Mouse (Mus musculus) midbrain, embryonic 16.5 days (tissue): ENCODE measurements around the gene Ccm2l. TPM values are rescaled to one million over a fixed set of nuclear protein-coding genes. Genes with fewer than 3 reads are reported as not detected.
A peak's percentile ranks its signal among the peaks of the same experiment; 100 is the strongest.

Experiments
- ATAC-seq: fragments of 200-750 bp; cut with Nextera tagmentation; 2 replicates; pipeline ENCODE4 v1.8.0; 2017; ENCODE audit warnings: moderate TSS enrichment
- H3K27ac ChIP-seq: fragments of 300-500 bp; sonication (generic); 2 replicates; pipeline ENCODE4 v1.5.1; 2014; ENCODE audit warnings: mild to moderate bottlenecking, low read length, mixed read lengths
- H3K27me3 ChIP-seq: fragments of 300-500 bp; sonication (generic); 2 replicates; pipeline ENCODE4 v1.6.1; 2014; ENCODE audit warnings: low read depth, low read length, mixed read lengths; ENCODE audit not compliant: control insufficient read depth, insufficient read depth
- H3K36me3 ChIP-seq: fragments of 300-500 bp; sonication (generic); 2 replicates; pipeline ENCODE4 v1.6.1; 2014; ENCODE audit warnings: mild to moderate bottlenecking, low read length, moderate library complexity, mixed read lengths; ENCODE audit not compliant: control insufficient read depth, insufficient read depth
- H3K4me1 ChIP-seq: fragments of 300-500 bp; sonication (generic); 2 replicates; pipeline ENCODE4 v1.6.1; 2014; ENCODE audit warnings: mild to moderate bottlenecking, low read length, mixed read lengths; ENCODE audit not compliant: control insufficient read depth, insufficient read depth
- H3K4me2 ChIP-seq: fragments of 300-500 bp; sonication (generic); 2 replicates; pipeline ENCODE4 v1.6.1; 2014; ENCODE audit warnings: mild to moderate bottlenecking, low read length, mixed read lengths
- H3K4me3 ChIP-seq: fragments of 300-500 bp; sonication (generic); 2 replicates; pipeline ENCODE4 v1.5.1; 2014; ENCODE audit warnings: low read depth, mild to moderate bottlenecking, low read length, moderate library complexity, mixed read lengths
- H3K9ac ChIP-seq: fragments of 300-500 bp; sonication (generic); 2 replicates; pipeline ENCODE4 v1.6.1; 2014; ENCODE audit warnings: low read depth, low read length, mixed read lengths
- H3K9me3 ChIP-seq: fragments of 300-500 bp; sonication (generic); replicated peaks from 2 replicates; pipeline ENCODE4 v1.6.1; 2014; ENCODE audit warnings: mild to moderate bottlenecking, low read length, mixed read lengths; ENCODE audit not compliant: control insufficient read depth, poor library complexity, severe bottlenecking
- WGBS: fragments of 180-500 bp; shearing (Covaris S2); extraction: QIAGEN DNeasy Blood & Tissue Kit; methylation state at CpG from one replicate; pipeline ENCODE4 v1.1.7; 2014; 5-methylcytosine and 5-hydroxymethylcytosine counted together
- polyA plus RNA-seq: library from polyadenylated mRNA; unstranded; fragments of >200 nt; fragmentation: Nextera tagmentation; extraction: Ambion mirVana; gene quantifications from 2 replicates; pipeline ENCODE4 v1.2.1, GENCODE M21; 2015

Ccm2l gene
- polyA plus RNA-seq, 1 experiment from 2014 or later, result 1.2 TPM

GRCm38 (mm10) chr2:153090551-153091165 is 24.9 kb downstream of the Ccm2l start:
- Histone ChIP-seq H3K4me2 (no peak overlapping the region), H3K36me3 (no peaks in the 10 kb centered on the region), H3K27me3 (no peaks in the 10 kb centered on the region), H3K4me1 (no peaks in the 10 kb centered on the region), H3K4me3 (no peak overlapping the region), H3K27ac (no peak overlapping the region), H3K9me3 (no peaks in the 10 kb centered on the region), H3K9ac (no peak overlapping the region)
- ATAC-seq, result no peak
- 46% methylated on average over 10 of the region's 10 CpGs for WGBS

GRCm38 (mm10) chr2:153107046-153107766 is 41.5 kb downstream of the Ccm2l start:
- WGBS, result 39% methylated on average over 23 of the region's 23 CpGs
- Histone ChIP-seq H3K4me2 (peak overlapping the region; percentile 76), H3K27me3 (peaks cover 9% of the 10 kb centered on the region), H3K4me3 (no peak overlapping the region), H3K36me3 (no peaks in the 10 kb centered on the region), H3K9ac (no peak overlapping the region), H3K4me1 (peaks cover 11% of the 10 kb centered on the region), H3K27ac (no peak overlapping the region), H3K9me3 (no peaks in the 10 kb centered on the region)
- ATAC-seq, result no peak

GRCm38 (mm10) chr2:153107802-153108201 is 42.0 kb downstream of the Ccm2l start:
- Histone ChIP-seq H3K9me3 (no peaks in the 10 kb centered on the region), H3K4me1 (peaks cover 11% of the 10 kb centered on the region), H3K9ac (no peak overlapping the region), H3K4me3 (peak overlapping the region; percentile 46), H3K27ac (no peak overlapping the region), H3K36me3 (no peaks in the 10 kb centered on the region), H3K4me2 (peak overlapping the region; percentile 76), H3K27me3 (peaks cover 9% of the 10 kb centered on the region)
- no peak for ATAC-seq
- WGBS, result 1% methylated on average over 15 of the region's 15 CpGs

- peak within 1 kb of the TSS; percentile 76 for H3K4me2 ChIP-seq
- H3K27ac ChIP-seq, result no peak within 1 kb of the TSS
- no peaks in the 10 kb centered on the region for H3K36me3 ChIP-seq
- ATAC-seq, result peak; percentile 58
- H3K4me1 ChIP-seq, result peaks cover 11% of the 10 kb centered on the region
- peaks cover 9% of the 10 kb centered on the region for H3K27me3 ChIP-seq
- H3K4me3 ChIP-seq, result peak within 1 kb of the TSS; percentile 46
- no peaks in the 10 kb centered on the region for H3K9me3 ChIP-seq
- WGBS, result 4% methylated on average over 46 of the region's 52 CpGs
- peak within 1 kb of the TSS; percentile 54 for H3K9ac ChIP-seq
Measured at GRCm38 (mm10) chr2:153108313-153109264, 42.8 kb downstream of the Ccm2l start, which contains the start of gene Hck. Hck (plus strand) TSS chr2:153108468.

GRCm38 (mm10) chr2:153109596-153109995 is 43.8 kb downstream of the Ccm2l start:
- peaks cover 9% of the 10 kb centered on the region for H3K27me3 ChIP-seq
- H3K27ac ChIP-seq, result no peak overlapping the region
- H3K9ac ChIP-seq, result no peak overlapping the region
- no peaks in the 10 kb centered on the region for H3K36me3 ChIP-seq
- H3K4me2 ChIP-seq, result no peak overlapping the region
- ATAC-seq, result no peak
- H3K4me3 ChIP-seq, result no peak overlapping the region
- peaks cover 11% of the 10 kb centered on the region for H3K4me1 ChIP-seq
- H3K9me3 ChIP-seq, result no peaks in the 10 kb centered on the region
- 73% methylated on average over 7 of the region's 7 CpGs for WGBS

GRCm38 (mm10) chr2:153111298-153111697 is 45.5 kb downstream of the Ccm2l start:
- H3K36me3 ChIP-seq, result no peaks in the 10 kb centered on the region
- no peak overlapping the region for H3K4me3 ChIP-seq
- H3K4me1 ChIP-seq, result peaks cover 11% of the 10 kb centered on the region
- H3K9me3 ChIP-seq, result no peaks in the 10 kb centered on the region
- ATAC-seq, result no peak
- no peak overlapping the region for H3K27ac ChIP-seq
- no peak overlapping the region for H3K9ac ChIP-seq
- WGBS, result 94% methylated on average over 7 of the region's 7 CpGs
- peaks cover 9% of the 10 kb centered on the region for H3K27me3 ChIP-seq
- no peak overlapping the region for H3K4me2 ChIP-seq

GRCm38 (mm10) chr2:153115679-153116081 is 49.9 kb downstream of the Ccm2l start:
- 75% methylated on average over 4 of the region's 4 CpGs for WGBS
- Histone ChIP-seq H3K9ac (no peak overlapping the region), H3K9me3 (no peaks in the 10 kb centered on the region), H3K27me3 (no peaks in the 10 kb centered on the region), H3K4me2 (no peak overlapping the region), H3K27ac (no peak overlapping the region), H3K4me1 (no peaks in the 10 kb centered on the region), H3K4me3 (no peak overlapping the region), H3K36me3 (no peaks in the 10 kb centered on the region)
- no peak for ATAC-seq

- WGBS, result 81% methylated on average over 7 of the region's 7 CpGs
- no peaks in the 10 kb centered on the region for H3K36me3 ChIP-seq
Measured at GRCm38 (mm10) chr2:153117051-153117486, 51.3 kb downstream of the Ccm2l start.

More at GRCm38 (mm10) chr2:153117051-153117486, 51.3 kb downstream of the Ccm2l start:
- Histone ChIP-seq H3K4me1 (no peaks in the 10 kb centered on the region), H3K9me3 (no peaks in the 10 kb centered on the region), H3K9ac (no peak overlapping the region), H3K27ac (no peak overlapping the region), H3K4me2 (no peak overlapping the region), H3K27me3 (no peaks in the 10 kb centered on the region), H3K4me3 (no peak overlapping the region)
- ATAC-seq, result no peak
